Mouse (Mus musculus) bone marrow, adult 2 months (tissue): ENCODE results near the gene Topbp1. TPM values are rescaled to one million over a fixed set of nuclear protein-coding genes. Genes with fewer than 3 reads are reported as not detected.
A peak's percentile ranks its signal among the peaks of the same experiment; 100 is the strongest.

Experiments used
- H3K27ac ChIP-seq: fragments of 200-500 bp; 2 replicates; pipeline ENCODE4 v1.5.1; 2012; ENCODE audit warnings: low read depth, mild to moderate bottlenecking, control low read depth, inconsistent platforms, low read length; ENCODE audit not compliant: control insufficient read depth, poor library complexity, insufficient read depth
- H3K4me1 ChIP-seq: fragments of 200-500 bp; 2 replicates; pipeline ENCODE4 v1.6.1; 2011; ENCODE audit warnings: low read length; ENCODE audit not compliant: control insufficient read depth, insufficient read depth
- H3K4me3 ChIP-seq: fragments of 200-500 bp; replicated peaks from 2 replicates; pipeline ENCODE3; 2011; ENCODE audit warnings: mild to moderate bottlenecking, low read depth, low read length, control low read depth; ENCODE audit not compliant: control insufficient read depth
- CTCF ChIP-seq: fragments of 200-500 bp; IDR thresholded peaks from 2 replicates; pipeline ENCODE4 v1.5.1; 2011; ENCODE audit warnings: low read length, control low read depth; ENCODE audit not compliant: control insufficient read depth, insufficient read depth
- POLR2A ChIP-seq: fragments of 200-500 bp; IDR thresholded peaks from 2 replicates; pipeline ENCODE4 v1.6.1; 2011; ENCODE audit warnings: low read depth, mild to moderate bottlenecking, control low read depth, low read length, borderline replicate concordance; ENCODE audit not compliant: control insufficient read depth
- WGBS: fragments of 180-500 bp; shearing (Covaris S2); methylation state at CpG from one replicate; pipeline ENCODE4 v1.1.7; 2018; 5-methylcytosine and 5-hydroxymethylcytosine counted together
- polyA plus RNA-seq: library from polyadenylated mRNA; stranded (reverse); fragments of >200 nt; gene quantifications from 2 replicates; pipeline ENCODE4 v1.2.4, GENCODE M21; 2011; ENCODE audit warnings: low replicate concordance; ENCODE audit not compliant: missing spikeins, insufficient read depth, insufficient read length

Gene Topbp1
- polyA plus RNA-seq, 1 experiment, result 46.9 TPM

DNA sequence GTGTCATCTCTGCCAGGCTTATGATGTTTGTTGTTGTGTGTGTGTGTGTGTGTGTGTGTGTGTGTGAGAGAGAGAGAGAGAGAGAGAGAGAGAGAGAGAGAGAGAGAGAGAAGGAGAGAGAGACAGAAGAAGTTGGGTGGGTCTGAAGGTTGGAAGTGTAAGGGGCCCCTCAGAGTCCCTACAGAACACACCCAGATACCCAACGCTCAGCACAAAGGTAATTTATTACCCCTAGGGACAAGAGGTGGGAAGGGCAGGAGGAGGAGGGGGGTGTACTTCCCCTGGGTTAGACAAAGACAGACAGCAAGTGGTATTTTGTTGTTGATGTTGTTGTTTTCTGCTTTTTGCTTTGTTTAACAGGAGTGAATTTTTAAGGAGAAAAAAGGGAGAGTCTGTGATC is 80.6 kb downstream of the Topbp1 start:
- no peaks in the 10 kb centered on the region for H3K4me1 ChIP-seq
- no peak overlapping the region for H3K4me3 ChIP-seq
- H3K27ac ChIP-seq, result no peak overlapping the region
- 17% methylated on average over 1 of the region's 1 CpGs for WGBS
- no peak for TF ChIP-seq POLR2A
- no peak for TF ChIP-seq CTCF

DNA sequence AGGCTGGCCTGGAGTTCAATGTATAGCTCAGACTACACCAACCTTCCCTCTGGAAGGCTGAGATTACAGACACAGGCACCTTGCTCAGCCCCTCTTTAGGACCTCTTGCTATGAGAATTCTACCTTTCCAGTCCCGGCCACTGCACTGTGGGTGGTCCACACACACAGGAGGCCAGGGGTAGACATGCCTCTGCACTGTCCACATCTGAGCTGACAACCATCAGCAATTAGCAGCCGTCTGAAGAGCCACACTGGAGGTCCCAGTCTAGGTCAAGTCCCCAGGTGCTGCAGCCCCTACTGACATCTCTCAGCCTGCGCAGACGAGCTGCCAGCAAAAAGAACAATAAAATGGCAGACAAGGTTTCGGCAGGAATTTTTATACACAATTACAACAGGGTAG is 81.6 kb downstream of the Topbp1 start:
- 88% methylated on average over 5 of the region's 5 CpGs for WGBS
- Histone ChIP-seq H3K4me1 (peaks cover under 1% of the 10 kb centered on the region; the same call in 1 of the 2 replicates), H3K4me3 (no peak overlapping the region), H3K27ac (no peak overlapping the region)
- no peak for TF ChIP-seq POLR2A

DNA sequence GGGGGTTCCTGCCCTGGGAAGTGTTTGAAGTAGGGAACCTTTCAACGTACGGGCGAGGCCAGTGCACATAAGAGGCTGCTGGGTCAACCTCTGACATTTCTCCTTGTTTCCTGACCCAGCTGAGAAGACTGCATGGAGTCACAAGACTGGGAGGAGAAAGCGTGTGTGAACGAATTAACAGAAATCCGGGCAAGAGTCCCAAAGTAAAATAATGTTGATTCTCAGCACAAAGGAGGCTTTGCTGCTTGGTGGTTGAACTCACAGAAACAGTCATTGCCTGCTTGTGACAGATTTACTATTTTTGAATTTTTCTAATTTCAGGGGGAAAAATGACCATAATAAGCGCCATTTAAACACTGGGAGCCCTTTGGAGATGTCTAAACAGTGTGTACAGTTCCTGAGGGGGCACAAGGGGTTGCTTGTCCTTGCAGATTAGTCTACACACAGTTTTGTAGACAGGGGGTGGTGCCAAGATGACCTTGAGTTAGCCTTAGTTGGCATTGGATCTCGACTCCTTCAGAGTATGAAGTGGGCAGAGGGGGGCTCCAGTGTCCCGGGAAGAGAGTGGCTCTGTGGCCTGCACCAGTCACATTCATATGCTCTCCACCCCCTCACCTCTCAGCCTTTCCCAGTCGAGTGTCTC is 82.1 kb downstream of the Topbp1 start:
- no peak overlapping the region for H3K4me3 ChIP-seq
- TF ChIP-seq CTCF (no peak), POLR2A (no peak)
- H3K4me1 ChIP-seq, result peaks cover 3% of the 10 kb centered on the region
- WGBS, result 84% methylated on average over 10 of the region's 10 CpGs
- H3K27ac ChIP-seq, result no peak overlapping the region

DNA sequence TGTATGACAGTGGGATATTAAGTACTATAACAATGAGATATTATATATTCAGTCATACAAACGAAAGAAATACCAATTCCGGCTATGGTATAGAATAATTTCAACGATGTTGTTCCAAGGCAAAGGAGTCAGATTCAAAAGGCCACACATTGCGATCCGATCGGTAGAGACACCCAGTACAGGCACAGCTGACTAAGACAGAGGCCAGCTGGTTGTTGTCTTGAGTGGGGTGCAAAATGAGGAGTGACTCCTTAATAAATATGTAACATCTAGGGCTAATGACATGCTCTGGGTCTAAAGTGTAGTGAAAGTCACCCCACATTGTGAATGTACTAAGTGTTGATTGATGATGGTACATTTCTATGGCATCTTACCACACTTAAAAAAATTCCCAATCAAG is 84.2 kb downstream of the Topbp1 start:
- Histone ChIP-seq H3K4me1 (peaks cover 3% of the 10 kb centered on the region), H3K4me3 (no peak overlapping the region), H3K27ac (no peak overlapping the region)
- 91% methylated on average over 6 of the region's 6 CpGs for WGBS
- TF ChIP-seq POLR2A (no peak), CTCF (no peak)

DNA sequence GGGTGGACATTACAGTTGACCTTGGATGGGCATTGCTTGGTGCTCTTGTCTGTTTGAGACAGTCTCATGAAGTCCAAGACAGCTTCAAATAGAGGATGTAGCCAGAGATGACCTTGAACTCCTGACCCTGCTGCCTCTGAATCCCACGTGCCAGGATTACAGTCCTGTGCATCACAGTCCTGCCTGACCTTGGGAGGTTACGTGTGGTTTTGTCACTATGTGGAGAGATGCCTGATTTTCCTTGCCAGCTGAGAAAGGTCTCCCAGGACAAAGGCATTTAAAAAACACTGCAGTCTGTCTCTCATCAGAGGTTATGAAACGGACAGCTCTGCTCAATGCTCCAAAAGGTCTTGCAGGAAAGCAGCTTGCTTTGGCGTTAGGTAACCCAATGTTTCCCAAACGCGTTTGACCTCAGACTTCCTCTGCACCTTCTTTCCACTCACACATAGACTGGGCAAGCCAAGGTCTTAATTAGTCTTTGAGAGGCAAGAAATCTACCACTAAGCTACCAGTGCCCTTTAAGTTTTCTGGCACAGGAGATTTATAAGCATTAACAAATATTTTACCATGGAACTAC is 86.9 kb downstream of the Topbp1 start:
- WGBS, result 43% methylated on average over 6 of the region's 6 CpGs
- TF ChIP-seq CTCF (no peak), POLR2A (no peak)
- H3K27ac ChIP-seq, result peak overlapping the region; percentile 76; the same call in 1 of the 2 replicates
- no peak overlapping the region for H3K4me3 ChIP-seq
- peaks cover 3% of the 10 kb centered on the region for H3K4me1 ChIP-seq

DNA sequence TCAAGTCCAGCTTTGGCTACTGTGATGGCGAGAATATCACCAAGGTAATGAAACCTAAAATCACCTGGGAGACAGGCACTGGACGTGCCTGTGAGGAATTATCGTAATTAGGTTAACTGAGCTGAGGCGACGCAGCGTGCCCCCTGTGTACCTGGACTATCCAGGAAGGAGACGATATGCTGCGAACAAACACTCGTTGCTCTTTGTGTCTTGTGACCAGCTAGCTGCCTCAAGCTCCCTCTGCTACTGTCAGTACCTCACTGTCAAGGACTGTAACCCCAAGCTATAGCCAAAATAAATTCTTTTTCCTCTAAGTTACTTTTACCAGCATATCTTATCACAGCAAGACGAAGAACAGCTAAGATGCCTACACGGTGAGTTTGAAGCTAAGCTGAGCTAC is 88.2 kb downstream of the Topbp1 start:
- no peak overlapping the region for H3K4me3 ChIP-seq
- H3K4me1 ChIP-seq, result peaks cover 3% of the 10 kb centered on the region
- 90% methylated on average over 11 of the region's 11 CpGs for WGBS
- H3K27ac ChIP-seq, result no peak overlapping the region
- TF ChIP-seq CTCF (no peak), POLR2A (no peak)

DNA sequence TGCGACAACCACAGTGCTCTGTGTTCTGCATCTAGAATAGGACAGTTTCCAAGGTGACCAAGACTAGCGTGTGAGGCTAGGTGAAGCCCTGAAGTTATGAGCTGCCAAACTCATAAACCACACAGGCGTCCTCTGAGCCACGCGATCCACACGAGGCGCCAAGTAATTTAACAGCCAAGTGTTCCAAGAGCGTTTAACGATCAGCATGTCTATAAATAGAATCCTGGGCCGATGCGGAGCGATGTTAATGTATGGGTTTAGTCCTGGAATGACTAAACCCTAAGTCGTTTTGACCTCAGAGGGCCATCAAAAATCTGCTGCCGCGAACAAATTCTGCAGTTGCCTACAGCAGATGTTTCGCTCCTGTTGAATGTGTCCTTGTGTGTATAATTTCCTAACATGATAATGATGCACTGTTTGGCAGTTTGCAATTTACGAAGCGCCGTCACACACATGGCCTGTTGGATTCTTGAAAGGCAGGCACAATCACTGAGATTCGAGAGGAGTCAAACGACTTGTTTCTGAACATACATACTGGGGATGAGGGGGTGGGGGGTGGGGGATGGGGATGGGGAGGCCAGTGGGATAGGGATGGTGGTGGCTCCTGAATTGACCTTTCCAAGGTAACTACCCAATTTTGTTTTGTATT is 93.6 kb downstream of the Topbp1 start:
- WGBS, result 90% methylated on average over 21 of the region's 21 CpGs
- H3K27ac ChIP-seq, result no peak overlapping the region
- TF ChIP-seq CTCF (no peak), POLR2A (no peak)
- H3K4me3 ChIP-seq, result no peak overlapping the region
- no peaks in the 10 kb centered on the region for H3K4me1 ChIP-seq

Other genes with a start within 250 kb of the Topbp1 start
- 1.3 and 1.8 TPM in 2 replicates for gene Rab6b, start 193.4 kb upstream of the Topbp1 start, polyA plus RNA-seq
- gene Srprb, start 103.1 kb upstream of the Topbp1 start, polyA plus RNA-seq, result 5.3 and 5.5 TPM in 2 replicates
- gene Gm20425, start 74.9 kb upstream of the Topbp1 start, polyA plus RNA-seq, result not detected in 2 replicates
- 77.9 and 106 TPM in 2 replicates for gene Trf, start 74.8 kb upstream of the Topbp1 start, polyA plus RNA-seq
- 52.1 and 67.0 TPM in 2 replicates for gene 1300017J02Rik, start 133 bp upstream of the Topbp1 start, polyA plus RNA-seq
- gene Cdv3, start 60.6 kb downstream of the Topbp1 start, polyA plus RNA-seq, result 47.9 and 78.8 TPM in 2 replicates
- gene Bfsp2, start 175.2 kb downstream of the Topbp1 start, polyA plus RNA-seq, result 11.3 and 13.3 TPM in 2 replicates